9 mouse cellular contexts compared by ENCODE assay signal in genomic region chr5:142880246-142880645, GRCm38 (mm10). TPM values are rescaled to one million over a fixed set of nuclear protein-coding genes. Genes with fewer than 3 reads are reported as not detected.
DNase-seq lines count a peak whose midpoint lies in the region; ATAC-seq and TF ChIP-seq lines count a peak whose summit lies in the region.
"Had no signal": no experiment of that assay in that cellular context is flagged by ENCODE, and none has a peak within 500 bp of the region (broad histone marks: within the 10 kb centered on the region; RNA-seq: fewer than 3 reads in every experiment).

No protein-coding gene starts in this region.

- no peak for TF ChIP-seq POLR2A in heart, adult 2 months (IDR thresholded peaks at IDR 0.05; ENCODE audit: insufficient read depth, low read depth, low read length)

- TF ChIP-seq EP300 in heart, adult 2 months (IDR thresholded peaks at IDR 0.05; ENCODE audit: insufficient read depth, low read depth, low read length): no peak

- intact Hi-C loops in heart, adult 2 months (cut with DNase I): loop anchor here (2.0 kb wide), 1 partner anchor 25 kb away; no protein-coding TSS in a partner anchor

- no peak overlapping the region for H3K4me2 ChIP-seq in heart, embryonic 13.5 days
- H3K4me2 ChIP-seq in hindbrain, embryonic 14.5 days (replicated peaks): no peak overlapping the region
- no peak overlapping the region for H3K4me2 ChIP-seq in midbrain, embryonic 15.5 days

- WGBS in heart, embryonic 13.5 days: 75% methylated on average over 6 of the region's 6 CpGs
- 75% methylated on average over 6 of the region's 6 CpGs for WGBS in hindbrain, embryonic 14.5 days
- 80% methylated on average over 6 of the region's 6 CpGs for WGBS in midbrain, embryonic 15.5 days
- 80% methylated on average over 6 of the region's 6 CpGs for WGBS in heart, adult 2 months

- ATAC-seq in heart, embryonic 13.5 days (ENCODE audit: extremely low read depth, insufficient number of reproducible peaks, low FRiP score, low TSS enrichment): no peak
- no peak for ATAC-seq in hindbrain, embryonic 14.5 days (ENCODE audit: low FRiP score)
- no peak for ATAC-seq in midbrain, embryonic 15.5 days (replicated peaks)

- peak overlapping the region; percentile 52; the same call in 1 of the 2 replicates for H3K9ac ChIP-seq in heart, embryonic 13.5 days
- peak overlapping the region; percentile 32; the same call in 1 of the 2 replicates for H3K9ac ChIP-seq in hindbrain, embryonic 14.5 days
- no peak overlapping the region for H3K9ac ChIP-seq in midbrain, embryonic 15.5 days
- no peak overlapping the region for H3K9ac ChIP-seq in heart, adult 2 months (ENCODE audit: low read depth, low read length)

- DNase-seq in heart, adult 11 months: no peak
- peak; percentile 89 for DNase-seq in cerebellum, adult 11-12 months
- no peak for DNase-seq in hindbrain, embryonic 14.5 days (ENCODE audit: low spot score)
- DNase-seq in lung, postnatal 14 days: no peak
- no peak for DNase-seq in heart, adult 2 months
- no peak for DNase-seq in gastrocnemius, postnatal 4 days (ENCODE audit: low spot score in 2 of 2)
- DNase-seq: gastrocnemius, postnatal 10 days had no signal

- no peaks in the 10 kb centered on the region for H3K9me3 ChIP-seq in heart, embryonic 13.5 days
- no peaks in the 10 kb centered on the region for H3K9me3 ChIP-seq in hindbrain, embryonic 14.5 days (ENCODE audit: control insufficient read depth, low read length)
- no peaks in the 10 kb centered on the region for H3K9me3 ChIP-seq in midbrain, embryonic 15.5 days

- H3K36me3 ChIP-seq in heart, embryonic 13.5 days: peaks cover 50% of the 10 kb centered on the region
- H3K36me3 ChIP-seq in hindbrain, embryonic 14.5 days (replicated peaks; ENCODE audit: control insufficient read depth, insufficient read depth): peaks cover 29% of the 10 kb centered on the region
- H3K36me3 ChIP-seq in midbrain, embryonic 15.5 days (replicated peaks): peaks cover 13% of the 10 kb centered on the region
- no peaks in the 10 kb centered on the region for H3K36me3 ChIP-seq in heart, adult 2 months (ENCODE audit: control insufficient read depth, insufficient read depth, low read length)

- H3K4me3 ChIP-seq in heart, embryonic 13.5 days: no peak overlapping the region
- H3K4me3 ChIP-seq in hindbrain, embryonic 14.5 days (replicated peaks; ENCODE audit: low read length): no peak overlapping the region
- H3K4me3 ChIP-seq in midbrain, embryonic 15.5 days: no peak overlapping the region
- H3K4me3 ChIP-seq in heart, adult 2 months: no peak overlapping the region

- peak overlapping the region; percentile 70; the same call in 1 of the 2 replicates for H3K27ac ChIP-seq in heart, embryonic 13.5 days (replicated peaks)
- no peak overlapping the region for H3K27ac ChIP-seq in hindbrain, embryonic 14.5 days
- H3K27ac ChIP-seq in midbrain, embryonic 15.5 days: peak overlapping the region; percentile 69; the same call in 1 of the 2 replicates
- H3K27ac ChIP-seq in heart, adult 2 months: no peak overlapping the region

- TF ChIP-seq CTCF in heart, adult 2 months (IDR thresholded peaks at IDR 0.05): no peak

- H3K79me2 ChIP-seq in heart, adult 2 months (replicated peaks; ENCODE audit: control insufficient read depth, insufficient read depth, low read length): no peaks in the 10 kb centered on the region

- no peaks in the 10 kb centered on the region for H3K27me3 ChIP-seq in heart, embryonic 13.5 days (replicated peaks)
- no peaks in the 10 kb centered on the region for H3K27me3 ChIP-seq in hindbrain, embryonic 14.5 days (ENCODE audit: control insufficient read depth, insufficient read depth, low read length)
- no peaks in the 10 kb centered on the region for H3K27me3 ChIP-seq in midbrain, embryonic 15.5 days (replicated peaks)
- no peaks in the 10 kb centered on the region for H3K27me3 ChIP-seq in heart, adult 2 months (ENCODE audit: control insufficient read depth, insufficient read depth, low read length)

- peaks cover 33% of the 10 kb centered on the region for H3K4me1 ChIP-seq in heart, embryonic 13.5 days
- peaks cover 15% of the 10 kb centered on the region for H3K4me1 ChIP-seq in hindbrain, embryonic 14.5 days (replicated peaks; ENCODE audit: control insufficient read depth, insufficient read depth, low read length)
- H3K4me1 ChIP-seq in midbrain, embryonic 15.5 days: peaks cover 28% of the 10 kb centered on the region
- peaks cover 13% of the 10 kb centered on the region for H3K4me1 ChIP-seq in heart, adult 2 months (ENCODE audit: control insufficient read depth, insufficient read depth, low read length)

RNA-seq across cellular contexts. Expression of gene Fbxl18, which starts 15.0 kb away (rescaled TPM):
- polyA plus RNA-seq in heart, embryonic 13.5 days (2015; fragmentation: Nextera tagmentation; extraction: Ambion mirVana): 8.7 and 9.5 TPM in 2 replicates
- polyA plus RNA-seq in hindbrain, embryonic 14.5 days (2014; fragmentation: Nextera tagmentation; extraction: Ambion mirVana): 26.1 TPM in 2 replicates
- 41.6 and 43.0 TPM in 2 replicates for polyA plus RNA-seq in midbrain, embryonic 15.5 days (2015; fragmentation: Nextera tagmentation; extraction: Ambion mirVana)
- 1 to 10 TPM; 4.0 to 4.5 TPM for total RNA-seq in heart, adult 2 months (2021)
- polyA plus RNA-seq in heart, adult 2 months (2012; rRNA removed): 6.9 and 7.6 TPM in 2 replicates
- total RNA-seq in gastrocnemius, postnatal 4 days (2021): 1 to 10 TPM; 9.7 to 9.8 TPM

RNA-seq across cellular contexts. Expression of gene Actb, which starts 26.3 kb away (rescaled TPM):
- 6,383 and 6,386 TPM in 2 replicates for polyA plus RNA-seq in heart, embryonic 13.5 days (2015; fragmentation: Nextera tagmentation; extraction: Ambion mirVana)
- polyA plus RNA-seq in hindbrain, embryonic 14.5 days (2014; fragmentation: Nextera tagmentation; extraction: Ambion mirVana): 13,534 and 14,549 TPM in 2 replicates
- polyA plus RNA-seq in midbrain, embryonic 15.5 days (2015; fragmentation: Nextera tagmentation; extraction: Ambion mirVana): 13,428 and 14,272 TPM in 2 replicates
- total RNA-seq in heart, adult 2 months (2021): 100 to 1,000 TPM; 679 to 987 TPM
- 1,148 and 1,181 TPM in 2 replicates for polyA plus RNA-seq in heart, adult 2 months (2012; rRNA removed)
- 1,000 to 10,000 TPM; 2,802 to 2,810 TPM for total RNA-seq in gastrocnemius, postnatal 4 days (2021)

Comparison
In these comparisons a context has a peak if more than half of its experiments do, and no peak if none do; other contexts are left out.
1. H3K27ac ChIP-seq: peak in heart, embryonic 13.5 days (single experiment) and midbrain, embryonic 15.5 days (single experiment); none in hindbrain, embryonic 14.5 days (single experiment) and heart, adult 2 months (single experiment).
2. H3K9ac ChIP-seq: peak in heart, embryonic 13.5 days (single experiment) and hindbrain, embryonic 14.5 days (single experiment); none in midbrain, embryonic 15.5 days (single experiment) and heart, adult 2 months (single experiment).